Mouse (Mus musculus) myocyte (in vitro differentiated cells): ENCODE measurements around the gene Adarb2. TPM values are rescaled to one million over a fixed set of nuclear protein-coding genes. Genes with fewer than 3 reads are reported as not detected.

ENCODE experiments used
- H3K27me3 ChIP-seq: one replicate; pipeline ENCODE4 v1.6.1; 2011; ENCODE audit not compliant: control insufficient read depth, insufficient read depth, insufficient read length
- H3K36me3 ChIP-seq: one replicate; pipeline ENCODE4 v1.6.1; 2011; ENCODE audit not compliant: control insufficient read depth, insufficient read depth
- H3K4me2 ChIP-seq: one replicate; pipeline ENCODE4 v1.6.1; 2011; ENCODE audit warnings: low read depth, control low read depth
- H3K4me3 ChIP-seq: one replicate; pipeline ENCODE4 v1.5.1; 2011; ENCODE audit warnings: mild to moderate bottlenecking, control low read depth, moderate library complexity
- H3K79me2 ChIP-seq: one replicate; pipeline ENCODE4 v1.6.1; 2011; ENCODE audit not compliant: control insufficient read depth, insufficient read depth
- H3ac ChIP-seq: one replicate; pipeline ENCODE4 v1.6.1; 2011; ENCODE audit not compliant: control insufficient read depth, insufficient read length
- CEBPB ChIP-seq: IDR thresholded peaks from 2 replicates; pipeline ENCODE4 v1.6.1; 2011; ENCODE audit warnings: mild to moderate bottlenecking, moderate library complexity; ENCODE audit not compliant: poor library complexity, insufficient read depth, severe bottlenecking
- E2F4 ChIP-seq: IDR thresholded peaks from one replicate; pipeline ENCODE4 v1.6.1; 2011; ENCODE audit warnings: mild to moderate bottlenecking, control low read depth, moderate library complexity; ENCODE audit not compliant: insufficient read depth
- MAX ChIP-seq: IDR thresholded peaks from one replicate; pipeline ENCODE4 v1.6.1; 2011; ENCODE audit warnings: low read depth, mild to moderate bottlenecking, control low read depth
- MYOD1 ChIP-seq, 3 experiments: IDR thresholded peaks; one replicate each; pipeline ENCODE4 v1.6.1; 2011; ENCODE audit warnings: control low read depth in 2 of 3, low read depth in 2 of 3, mild to moderate bottlenecking in 2 of 3, moderate library complexity in 1 of 3; ENCODE audit not compliant: insufficient read length in 2 of 3, control insufficient read depth in 1 of 3
- MYOG ChIP-seq, 3 experiments: IDR thresholded peaks; one replicate each; pipeline ENCODE4 v1.6.1; 2011; ENCODE audit warnings: control low read depth in 2 of 3, low read depth in 2 of 3, mild to moderate bottlenecking in 2 of 3; ENCODE audit not compliant: insufficient read length in 2 of 3, control insufficient read depth in 1 of 3, insufficient read depth in 1 of 3
- POLR2A ChIP-seq: IDR thresholded peaks from one replicate; pipeline ENCODE4 v1.6.1; 2011; ENCODE audit warnings: low read depth, mild to moderate bottlenecking, control low read depth, moderate library complexity; ENCODE audit not compliant: insufficient read length
- POLR2AphosphoS2 ChIP-seq: IDR thresholded peaks from one replicate; pipeline ENCODE4 v1.6.1; 2011; ENCODE audit warnings: low read depth, control low read depth; ENCODE audit not compliant: insufficient read length
- REST ChIP-seq: IDR thresholded peaks from one replicate; pipeline ENCODE4 v1.6.1; 2011; ENCODE audit warnings: mild to moderate bottlenecking, control low read depth, moderate library complexity; ENCODE audit not compliant: insufficient read depth, insufficient read length
- SRF ChIP-seq: IDR thresholded peaks from one replicate; pipeline ENCODE4 v1.6.1; 2011; ENCODE audit warnings: low read depth; ENCODE audit not compliant: control insufficient read depth, insufficient read length
- TCF12 ChIP-seq: IDR thresholded peaks from one replicate; pipeline ENCODE4 v1.6.1; 2011; ENCODE audit warnings: mild to moderate bottlenecking, control low read depth; ENCODE audit not compliant: poor library complexity, insufficient read depth, severe bottlenecking
- TCF3 ChIP-seq: IDR thresholded peaks from one replicate; pipeline ENCODE4 v1.6.1; 2011; ENCODE audit warnings: low read depth, control low read depth; ENCODE audit not compliant: insufficient read length
- USF1 ChIP-seq: IDR thresholded peaks from one replicate; pipeline ENCODE4 v1.6.1; 2011; ENCODE audit warnings: low read depth, mild to moderate bottlenecking, control low read depth, moderate library complexity
- polyA plus RNA-seq: library from polyadenylated mRNA; unstranded; fragments of >200 nt; fragmentation: generic; extraction: Trizol; gene quantifications from one replicate; pipeline ENCODE4 v1.2.1, GENCODE M21; 2012; ENCODE audit warnings: missing spikeins

Gene Adarb2
- polyA plus RNA-seq, 1 experiment, result not detected

- TF ChIP-seq POLR2AphosphoS2 (no peak), SRF (no peak), TCF12 (no peak), CEBPB (no peak), REST (no peak), TCF3 (no peak), E2F4 (no peak), MYOG (IDR thresholded peaks at IDR 0.05; ENCODE audit: control insufficient read depth in 1 of 3, insufficient read depth in 1 of 3, insufficient read length in 2 of 3, low read depth in 2 of 3) (no peak)
- Histone ChIP-seq H3K79me2 (no peaks in the 10 kb centered on the region), H3ac (no peak overlapping the region), H3K27me3 (no peaks in the 10 kb centered on the region), H3K4me2 (no peak overlapping the region), H3K4me3 (no peak overlapping the region), H3K36me3 (no peaks in the 10 kb centered on the region)
Measured at GRCm38 (mm10) chr13:8680470-8681129, 477.9 kb downstream of the Adarb2 start.

- Histone ChIP-seq H3K36me3 (no peaks in the 10 kb centered on the region), H3K27me3 (no peaks in the 10 kb centered on the region), H3K79me2 (no peaks in the 10 kb centered on the region), H3K4me2 (no peak overlapping the region), H3ac (no peak overlapping the region), H3K4me3 (no peak overlapping the region)
- no peak for TF ChIP-seq TCF12
- no peak for TF ChIP-seq TCF3
- no peak for TF ChIP-seq SRF
Measured at GRCm38 (mm10) chr13:8691448-8691847, 488.8 kb downstream of the Adarb2 start.

DNA sequence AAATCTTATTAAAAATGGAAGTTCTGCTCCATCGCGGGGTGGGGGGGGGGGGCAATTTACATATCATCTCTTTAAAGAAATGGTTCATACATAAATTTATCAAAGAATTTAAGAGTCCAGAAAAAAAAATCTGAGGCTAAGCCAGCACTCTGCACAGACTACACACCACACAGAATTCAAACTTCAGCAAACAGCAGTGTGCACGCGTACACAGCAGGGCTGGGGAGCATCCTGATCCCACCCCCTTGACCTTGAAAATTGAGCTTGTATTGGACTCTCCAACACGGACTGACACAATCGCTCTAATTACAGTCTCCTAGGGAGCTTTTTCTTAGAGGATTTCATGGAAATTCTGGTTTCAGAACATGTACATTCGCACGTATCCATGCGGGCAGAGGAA is 490.1 kb downstream of the Adarb2 start:
- Histone ChIP-seq H3K27me3 (no peaks in the 10 kb centered on the region), H3ac (no peak overlapping the region), H3K4me2 (no peak overlapping the region), H3K36me3 (no peaks in the 10 kb centered on the region), H3K79me2 (no peaks in the 10 kb centered on the region), H3K4me3 (no peak overlapping the region)
- TF ChIP-seq USF1, result no peak
- TF ChIP-seq MAX, result no peak
- TF ChIP-seq MYOG (IDR thresholded peaks at IDR 0.05; ENCODE audit: control insufficient read depth in 1 of 3, insufficient read depth in 1 of 3, insufficient read length in 2 of 3, low read depth in 2 of 3), result no peak
- no peak for TF ChIP-seq CEBPB
- no peak for TF ChIP-seq POLR2A
- no peak for TF ChIP-seq POLR2AphosphoS2
- TF ChIP-seq SRF, result no peak

- TF ChIP-seq SRF (no peak), TCF12 (no peak), USF1 (no peak)
- no peak overlapping the region for H3K4me2 ChIP-seq
- no peak overlapping the region for H3K4me3 ChIP-seq
- no peaks in the 10 kb centered on the region for H3K27me3 ChIP-seq
- H3K36me3 ChIP-seq, result no peaks in the 10 kb centered on the region
- H3ac ChIP-seq, result no peak overlapping the region
- H3K79me2 ChIP-seq, result no peaks in the 10 kb centered on the region
Measured at GRCm38 (mm10) chr13:8698451-8698850, 495.8 kb downstream of the Adarb2 start.

DNA sequence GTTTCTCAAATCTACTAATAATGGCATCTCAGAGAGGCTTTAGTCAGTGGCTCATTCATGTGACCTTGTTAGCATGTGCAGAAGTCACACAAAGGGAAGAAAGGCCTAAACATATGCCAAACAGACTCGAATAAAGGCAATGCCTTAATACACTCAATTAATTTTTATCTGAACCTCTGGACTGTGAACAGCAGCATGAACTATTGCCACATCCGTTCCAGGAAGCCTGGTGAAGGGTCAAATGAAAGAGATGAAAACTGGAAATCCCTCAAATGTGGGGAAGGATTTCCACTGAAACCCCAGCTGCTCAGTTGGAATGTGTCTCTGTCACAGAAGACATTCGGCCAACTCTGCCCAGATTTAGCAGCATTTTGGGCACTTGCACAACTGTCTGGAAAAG is 497.2 kb downstream of the Adarb2 start:
- TF ChIP-seq POLR2AphosphoS2, result no peak
- no peak for TF ChIP-seq USF1
- no peak for TF ChIP-seq MYOG (IDR thresholded peaks at IDR 0.05; ENCODE audit: control insufficient read depth in 1 of 3, insufficient read depth in 1 of 3, insufficient read length in 2 of 3, low read depth in 2 of 3)
- TF ChIP-seq MYOD1 (IDR thresholded peaks at IDR 0.05; ENCODE audit: control insufficient read depth in 1 of 3, insufficient read length in 2 of 3, low read depth in 2 of 3), result no peak
- no peak for TF ChIP-seq E2F4
- no peak for TF ChIP-seq CEBPB
- TF ChIP-seq POLR2A, result no peak
- no peak for TF ChIP-seq TCF12
- no peak for TF ChIP-seq MAX
- TF ChIP-seq REST, result no peak
- no peak for TF ChIP-seq SRF
- Histone ChIP-seq H3K79me2 (no peaks in the 10 kb centered on the region), H3K4me3 (no peak overlapping the region)

More for the DNA sequence above, 497.2 kb downstream of the Adarb2 start:
- Histone ChIP-seq H3K36me3 (no peaks in the 10 kb centered on the region), H3ac (no peak overlapping the region), H3K27me3 (no peaks in the 10 kb centered on the region), H3K4me2 (no peak overlapping the region)
